Mouse (Mus musculus): ENCODE data around the gene Fam169b.

DNA sequence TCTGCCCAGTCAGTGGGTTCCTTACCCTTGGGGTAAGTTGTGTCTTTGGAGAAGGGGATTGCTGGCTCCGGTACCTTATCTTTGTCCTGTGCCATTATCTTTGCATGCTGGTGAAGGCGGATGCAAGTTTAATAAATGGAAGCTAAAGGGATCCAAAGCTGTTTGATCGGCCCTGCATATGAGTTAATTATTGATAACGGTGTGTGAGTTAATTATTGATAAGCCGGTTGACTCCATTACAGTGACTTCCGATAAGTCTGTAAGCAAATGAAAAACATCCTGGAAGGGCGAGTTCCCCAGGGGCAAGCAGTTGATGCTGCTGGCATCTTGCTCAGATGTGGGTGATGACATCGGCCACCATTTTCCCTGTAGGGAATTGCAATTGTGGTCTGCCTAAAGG is 33.1 kb downstream of the Fam169b start:
- TF ChIP-seq CTCF (IDR thresholded peaks at IDR 0.05; ENCODE audit: low read depth) (no peak), EP300 (IDR thresholded peaks at IDR 0.05; ENCODE audit: low read depth) (no peak)
